Mouse (Mus musculus) neural tube, embryonic 13.5 days (tissue): ENCODE results near the gene Hist1h3f. TPM values are rescaled to one million over a fixed set of nuclear protein-coding genes. Genes with fewer than 3 reads are reported as not detected.
"Not testable (repeated sequence)": the region's sequence is repeated elsewhere in the genome, so short reads cannot be mapped to it uniquely, and the experiment has no call there.

Experiments used
- ATAC-seq: fragments of 200-750 bp; cut with Nextera tagmentation; 2 replicates; pipeline ENCODE4 v1.8.0; 2017; ENCODE audit warnings: low read depth, mild to moderate bottlenecking, moderate TSS enrichment, moderate library complexity
- H3K27ac ChIP-seq: fragments of 300-500 bp; sonication (generic); replicated peaks from 2 replicates; pipeline ENCODE4 v1.5.1; 2015; ENCODE audit warnings: moderate library complexity, mild to moderate bottlenecking, inconsistent platforms
- H3K27me3 ChIP-seq: fragments of 300-500 bp; sonication (generic); 2 replicates; pipeline ENCODE4 v1.6.1; 2015; ENCODE audit warnings: mild to moderate bottlenecking, inconsistent platforms
- H3K36me3 ChIP-seq: fragments of 300-500 bp; sonication (generic); 2 replicates; pipeline ENCODE4 v1.6.1; 2015; ENCODE audit warnings: mild to moderate bottlenecking, inconsistent platforms
- H3K4me1 ChIP-seq: fragments of 300-500 bp; sonication (generic); replicated peaks from 2 replicates; pipeline ENCODE4 v1.6.1; 2015; ENCODE audit warnings: inconsistent platforms
- H3K4me2 ChIP-seq: fragments of 300-500 bp; sonication (generic); 2 replicates; pipeline ENCODE4 v1.6.1; 2015; ENCODE audit warnings: inconsistent platforms, mild to moderate bottlenecking, moderate library complexity
- H3K4me3 ChIP-seq: fragments of 300-500 bp; sonication (generic); 2 replicates; pipeline ENCODE4 v1.5.1; 2015; ENCODE audit warnings: mild to moderate bottlenecking, inconsistent platforms
- H3K9ac ChIP-seq: fragments of 300-500 bp; sonication (generic); 2 replicates; pipeline ENCODE4 v1.6.1; 2015; ENCODE audit warnings: moderate library complexity, mild to moderate bottlenecking, inconsistent platforms
- H3K9me3 ChIP-seq: fragments of 300-500 bp; sonication (generic); 2 replicates; pipeline ENCODE4 v1.6.1; 2016; ENCODE audit warnings: inconsistent platforms
- WGBS: fragments of 180-500 bp; shearing (Covaris S2); methylation state at CpG from one replicate; pipeline ENCODE4 v1.1.7; 2015; 5-methylcytosine and 5-hydroxymethylcytosine counted together
- polyA plus RNA-seq: library from polyadenylated mRNA; unstranded; fragments of >200 nt; fragmentation: Nextera tagmentation; extraction: Ambion mirVana; gene quantifications from 2 replicates; pipeline ENCODE4 v1.2.1, GENCODE M21; 2015

Hist1h3f gene
- polyA plus RNA-seq, 1 experiment from 2014 or later: not detected

GRCm38 (mm10) chr13:23561531-23561882 is 17.7 kb downstream of the Hist1h3f start:
- H3K4me2 ChIP-seq: peak overlapping the region; percentile 75
- not testable (repeated sequence) for H3K36me3 ChIP-seq, H3K27me3 ChIP-seq, H3K9me3 ChIP-seq, ATAC-seq, H3K4me1 ChIP-seq
- peak overlapping the region; percentile 74 for H3K9ac ChIP-seq
- H3K27ac ChIP-seq: peak overlapping the region; percentile 98
- 0% methylated on average over 2 of the region's 5 CpGs for WGBS
- H3K4me3 ChIP-seq: peak overlapping the region; percentile 45

DNA sequence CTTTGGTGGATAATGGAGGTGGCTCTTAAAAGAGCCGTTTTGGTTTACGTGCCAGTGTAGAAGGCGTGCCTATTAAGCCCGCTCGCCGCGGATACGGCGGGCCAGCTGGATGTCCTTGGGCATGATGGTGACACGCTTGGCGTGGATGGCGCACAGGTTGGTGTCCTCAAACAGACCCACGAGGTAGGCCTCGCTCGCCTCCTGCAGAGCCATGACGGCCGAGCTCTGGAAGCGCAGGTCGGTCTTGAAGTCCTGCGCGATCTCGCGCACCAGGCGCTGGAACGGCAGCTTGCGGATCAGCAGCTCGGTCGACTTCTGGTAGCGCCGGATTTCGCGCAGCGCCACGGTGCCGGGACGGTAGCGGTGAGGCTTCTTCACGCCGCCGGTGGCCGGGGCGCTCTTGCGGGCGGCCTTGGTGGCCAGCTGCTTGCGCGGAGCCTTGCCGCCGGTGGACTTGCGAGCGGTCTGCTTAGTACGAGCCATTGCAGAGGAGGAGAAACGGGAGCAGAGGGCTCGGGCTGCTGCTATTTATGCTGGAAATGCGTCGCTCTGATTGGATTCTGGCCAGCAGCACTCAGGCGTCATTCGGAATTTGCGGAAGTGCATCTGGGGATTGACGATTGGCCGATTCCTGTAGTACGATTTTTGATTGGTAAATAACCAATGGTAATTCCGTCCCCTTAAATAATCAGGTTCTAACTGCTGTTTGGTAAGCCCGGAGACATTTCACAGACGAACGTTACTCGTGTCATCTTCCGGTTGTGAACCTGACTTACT is 18.2 kb downstream of the Hist1h3f start, which contains the start of gene Hist1h3e:
Hist1h3e (minus strand) TSS at position 487 of the 777 bp plus-strand sequence.
- peak within 1 kb of the TSS; percentile 75 for H3K9ac ChIP-seq
- H3K36me3 ChIP-seq, H3K9me3 ChIP-seq, H3K4me1 ChIP-seq, H3K27me3 ChIP-seq: not testable (repeated sequence)
- peak within 1 kb of the TSS; percentile 45 for H3K4me3 ChIP-seq
- under 1% methylated on average over 47 of the region's 67 CpGs for WGBS
- ATAC-seq: peak; percentile 96
- H3K4me2 ChIP-seq: peak within 1 kb of the TSS; percentile 75
- peak within 1 kb of the TSS; percentile 98 for H3K27ac ChIP-seq

GRCm38 (mm10) chr13:23562699-23563462 is 19.0 kb downstream of the Hist1h3f start:
- peak overlapping the region; percentile 75 for H3K9ac ChIP-seq
- H3K36me3 ChIP-seq: no peaks in the 10 kb centered on the region
- H3K27ac ChIP-seq: peak overlapping the region; percentile 98
- no peaks in the 10 kb centered on the region for H3K9me3 ChIP-seq
- ATAC-seq: peak; percentile 57
- H3K4me3 ChIP-seq: peak overlapping the region; percentile 45
- peaks cover 3% of the 10 kb centered on the region; the same call in 1 of the 2 replicates for H3K4me1 ChIP-seq
- no peaks in the 10 kb centered on the region for H3K27me3 ChIP-seq
- peak overlapping the region; percentile 75 for H3K4me2 ChIP-seq
- 3% methylated on average over 18 of the region's 18 CpGs for WGBS

DNA sequence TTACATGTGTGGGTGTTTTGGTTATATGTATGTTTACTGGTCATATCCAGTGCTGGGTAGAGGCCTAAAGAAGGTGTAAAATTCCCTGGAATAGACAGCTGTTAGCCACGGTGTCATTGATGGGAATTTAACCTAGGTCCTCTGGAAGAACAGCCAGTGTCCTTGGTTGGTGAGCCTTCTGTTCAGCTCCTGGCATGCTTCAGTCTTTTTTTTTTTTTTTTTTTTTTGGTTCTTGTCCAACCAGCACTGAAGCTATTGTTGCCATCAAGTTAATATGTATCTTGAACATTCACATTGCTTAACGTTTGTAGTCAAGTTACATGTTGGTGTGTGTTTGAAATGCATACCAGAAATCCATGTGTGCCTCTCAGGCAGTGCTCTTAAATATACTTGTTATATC is 20.6 kb downstream of the Hist1h3f start:
- H3K9me3 ChIP-seq: no peaks in the 10 kb centered on the region
- no peaks in the 10 kb centered on the region for H3K36me3 ChIP-seq
- H3K27me3 ChIP-seq: no peaks in the 10 kb centered on the region
- H3K4me1 ChIP-seq: peaks cover 3% of the 10 kb centered on the region; the same call in 1 of the 2 replicates
- no peak overlapping the region for H3K4me3 ChIP-seq
- H3K9ac ChIP-seq: no peak overlapping the region
- peak overlapping the region; percentile 98 for H3K27ac ChIP-seq
- WGBS: 82% methylated on average over 2 of the region's 2 CpGs
- ATAC-seq: no peak
- no peak overlapping the region for H3K4me2 ChIP-seq

DNA sequence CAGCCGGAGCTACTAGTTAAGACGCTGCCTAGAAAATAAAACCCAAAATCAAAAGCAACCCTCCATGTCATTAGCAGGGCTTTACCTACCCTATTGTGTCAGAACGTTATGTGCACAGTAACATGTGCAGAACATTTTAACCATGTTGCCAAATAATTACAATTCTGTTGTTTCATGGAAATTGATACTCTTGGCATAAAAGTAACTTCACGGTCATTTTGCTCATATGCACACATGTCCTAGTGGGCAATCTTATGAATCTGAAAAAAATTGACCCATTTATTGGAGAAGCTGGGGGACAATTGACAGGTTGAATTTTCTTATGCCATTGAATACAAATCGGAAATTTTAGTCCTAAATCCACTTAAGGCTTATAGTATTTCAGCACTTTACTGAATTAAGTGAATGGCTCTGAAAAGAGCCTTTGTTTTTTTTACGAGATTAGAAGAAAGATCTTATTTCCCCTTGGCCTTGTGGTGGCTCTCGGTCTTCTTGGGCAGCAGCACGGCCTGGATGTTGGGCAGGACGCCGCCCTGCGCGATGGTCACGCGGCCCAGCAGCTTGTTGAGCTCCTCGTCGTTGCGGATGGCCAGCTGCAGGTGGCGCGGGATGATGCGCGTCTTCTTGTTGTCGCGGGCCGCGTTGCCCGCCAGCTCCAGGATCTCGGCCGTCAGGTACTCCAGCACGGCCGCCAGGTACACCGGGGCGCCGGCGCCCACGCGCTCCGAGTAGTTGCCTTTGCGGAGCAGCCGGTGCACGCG is 26.6 kb downstream of the Hist1h3f start:
- ATAC-seq: peak; percentile 30

DNA sequence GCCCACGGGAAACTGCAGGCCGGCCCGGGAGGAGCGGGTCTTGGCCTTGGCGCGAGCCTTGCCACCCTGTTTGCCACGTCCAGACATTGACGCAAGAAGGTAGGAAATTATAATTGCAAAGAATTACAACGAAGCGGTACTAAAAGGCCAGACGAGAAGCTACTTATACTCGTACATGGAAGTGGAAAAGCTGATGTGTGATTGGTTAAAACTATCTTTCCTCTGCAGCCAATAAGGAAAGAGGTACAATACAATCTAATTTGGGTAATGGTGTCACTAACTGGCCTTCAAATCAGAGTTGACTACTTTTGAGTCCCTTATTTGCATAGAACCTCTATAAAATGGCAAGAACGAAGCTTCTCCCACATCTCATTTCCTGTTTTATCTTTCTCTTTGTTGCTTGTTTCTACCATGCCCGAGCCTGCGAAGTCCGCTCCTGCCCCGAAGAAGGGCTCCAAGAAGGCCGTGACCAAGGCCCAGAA is 27.2 kb downstream of the Hist1h3f start, which contains the start of the genes Hist1h2ae and Hist1h2bg:
Hist1h2ae (minus strand) TSS at position 199 of the 482 bp plus-strand sequence.
Hist1h2bg (plus strand) TSS at position 375 of the 482 bp plus-strand sequence.
- H3K36me3 ChIP-seq: no peaks in the 10 kb centered on the region
- ATAC-seq: peak; percentile 91
- WGBS: 0% methylated on average over 18 of the region's 18 CpGs

More for the DNA sequence above, 26.6 kb downstream of the Hist1h3f start:
- peak overlapping the region; percentile 67 for H3K9ac ChIP-seq
- peak overlapping the region; percentile 96 for H3K27ac ChIP-seq
- peaks cover 27% of the 10 kb centered on the region for H3K4me1 ChIP-seq
- not testable (repeated sequence) for H3K27me3 ChIP-seq, H3K36me3 ChIP-seq, H3K9me3 ChIP-seq
- peak overlapping the region; percentile 81 for H3K4me2 ChIP-seq
- peak overlapping the region; percentile 45 for H3K4me3 ChIP-seq
- 1% methylated on average over 27 of the region's 41 CpGs for WGBS

DNA sequence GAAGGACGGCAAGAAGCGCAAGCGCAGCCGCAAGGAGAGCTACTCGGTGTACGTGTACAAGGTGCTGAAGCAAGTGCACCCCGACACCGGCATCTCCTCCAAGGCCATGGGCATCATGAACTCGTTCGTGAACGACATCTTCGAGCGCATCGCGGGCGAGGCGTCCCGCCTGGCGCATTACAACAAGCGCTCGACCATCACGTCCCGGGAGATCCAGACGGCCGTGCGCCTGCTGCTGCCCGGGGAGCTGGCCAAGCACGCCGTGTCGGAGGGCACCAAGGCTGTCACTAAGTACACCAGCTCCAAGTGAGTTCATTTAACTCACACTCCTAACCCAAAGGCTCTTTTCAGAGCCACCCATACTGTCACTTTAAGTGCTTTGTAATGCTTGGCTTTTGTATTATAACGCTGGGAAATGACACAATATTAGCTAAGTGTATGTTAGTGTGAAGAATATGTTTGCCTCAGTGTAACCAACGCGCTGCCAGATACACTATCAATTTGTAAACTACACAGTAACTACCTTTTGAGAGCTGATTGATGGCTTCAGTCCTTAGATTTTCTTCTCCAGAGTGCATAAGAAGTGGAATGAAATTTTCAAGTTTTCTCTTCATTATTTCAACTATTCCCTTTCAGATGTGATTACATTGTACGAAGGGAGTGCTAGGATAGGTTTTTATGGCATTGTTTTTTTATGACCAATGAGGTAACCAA is 27.8 kb downstream of the Hist1h3f start:
- Histone ChIP-seq H3K9ac (peak overlapping the region; percentile 80), H3K4me3 (peak overlapping the region; percentile 45)
- not testable (repeated sequence) for ATAC-seq

More for the DNA sequence above, 27.2 kb downstream of the Hist1h3f start, which contains the start of the genes Hist1h2ae and Hist1h2bg:
- Histone ChIP-seq H3K4me1 (peaks cover 28% of the 10 kb centered on the region), H3K4me3 (peak within 1 kb of the TSS; percentile 45), H3K27ac (peak within 1 kb of the TSS; percentile 96), H3K9me3 (no peaks in the 10 kb centered on the region), H3K27me3 (no peaks in the 10 kb centered on the region), H3K9ac (peak within 1 kb of the TSS; percentile 80), H3K4me2 (peak within 1 kb of the TSS; percentile 81)

DNA sequence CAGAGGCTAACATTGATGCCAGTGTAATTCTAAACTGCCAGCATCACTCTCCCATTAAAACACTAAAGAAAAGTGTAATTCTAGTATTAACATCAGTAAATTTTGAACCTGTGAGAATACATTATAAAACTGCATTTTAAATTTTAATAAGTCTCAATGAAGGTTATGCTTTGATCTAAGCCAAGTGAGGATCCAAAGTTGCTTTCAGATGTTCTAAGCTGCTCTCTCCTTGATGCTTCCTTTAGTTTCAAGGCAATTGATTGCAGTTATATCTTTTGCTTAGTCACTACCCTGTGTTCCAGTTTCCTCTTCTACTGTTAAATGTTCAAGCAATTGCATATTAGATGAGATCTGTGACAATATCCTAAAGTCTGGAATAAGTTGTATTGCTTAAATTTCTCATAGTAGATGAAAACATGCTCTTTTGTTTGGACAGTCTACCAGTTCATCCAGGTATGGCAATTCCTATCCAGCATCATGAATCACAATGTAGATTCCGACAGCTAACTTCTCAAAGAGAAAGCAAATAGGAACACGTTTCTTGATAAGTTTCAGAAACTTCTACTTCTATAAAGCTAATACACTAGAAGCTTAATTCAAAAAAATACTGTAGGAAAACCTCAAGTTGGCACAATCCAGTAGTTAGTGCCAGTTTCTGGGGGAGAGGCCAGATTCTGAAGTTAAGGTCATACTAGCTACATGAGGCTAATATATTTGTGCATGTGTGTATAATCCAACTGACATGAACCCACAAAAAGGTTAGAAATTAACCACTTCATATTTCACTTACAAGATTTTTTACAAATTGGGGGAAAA is 28.6 kb downstream of the Hist1h3f start:
- Histone ChIP-seq H3K9me3 (no peaks in the 10 kb centered on the region), H3K36me3 (no peaks in the 10 kb centered on the region), H3K4me2 (peak overlapping the region; percentile 81), H3K27ac (peak overlapping the region; percentile 96), H3K27me3 (no peaks in the 10 kb centered on the region), H3K4me3 (peak overlapping the region; percentile 45), H3K4me1 (peaks cover 42% of the 10 kb centered on the region), H3K9ac (peak overlapping the region; percentile 80)
- 35% methylated on average over 2 of the region's 2 CpGs for WGBS
- no peak for ATAC-seq

More for the DNA sequence above, 27.8 kb downstream of the Hist1h3f start:
- peak overlapping the region; percentile 81 for H3K4me2 ChIP-seq
- H3K36me3 ChIP-seq, H3K9me3 ChIP-seq, H3K27me3 ChIP-seq: not testable (repeated sequence)
- H3K4me1 ChIP-seq: peaks cover 34% of the 10 kb centered on the region
- peak overlapping the region; percentile 96 for H3K27ac ChIP-seq
- under 1% methylated on average over 14 of the region's 34 CpGs for WGBS

DNA sequence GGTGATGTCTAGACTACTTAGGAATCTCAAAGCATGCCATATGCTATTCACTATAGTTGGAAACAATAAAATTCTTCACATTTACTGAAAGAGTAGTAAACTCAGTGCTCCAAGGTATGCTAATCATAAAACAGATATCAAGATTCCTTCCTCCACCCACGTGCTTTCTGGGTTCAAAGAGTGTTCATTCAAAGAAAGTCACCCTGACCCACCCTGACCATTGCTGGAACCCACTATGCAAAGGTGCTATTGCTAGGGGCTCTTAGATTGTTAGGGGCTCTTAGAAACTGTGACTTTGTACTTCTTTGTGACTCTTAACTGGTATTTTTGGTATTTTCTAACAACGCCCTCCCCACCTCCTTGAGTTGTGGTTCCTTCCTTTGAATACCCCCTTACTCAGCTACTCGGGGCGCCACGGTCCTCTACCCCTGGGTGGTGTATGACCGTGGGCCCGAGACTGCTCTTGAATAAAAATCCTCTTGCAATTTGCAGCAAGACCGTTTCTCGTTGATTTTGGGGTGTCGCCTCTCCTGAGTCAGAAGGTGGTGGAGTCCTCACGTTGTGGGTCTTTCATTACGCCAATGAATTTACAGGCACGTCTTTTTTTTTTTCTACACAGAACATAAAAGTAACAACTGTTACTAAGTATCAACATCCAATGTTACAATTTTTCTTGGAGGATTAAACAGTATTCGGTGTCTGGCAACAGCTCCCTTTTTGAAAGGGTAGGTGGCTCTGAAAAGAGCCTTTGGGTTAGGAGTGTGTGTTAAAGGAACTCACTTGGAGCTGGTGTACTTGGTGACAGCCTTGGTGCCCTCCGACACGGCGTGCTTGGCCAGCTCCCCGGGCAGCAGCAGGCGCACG is 29.4 kb downstream of the Hist1h3f start:
- H3K9me3 ChIP-seq, H3K36me3 ChIP-seq, ATAC-seq, H3K27me3 ChIP-seq: not testable (repeated sequence)
- Histone ChIP-seq H3K4me1 (peaks cover 42% of the 10 kb centered on the region), H3K4me3 (peak overlapping the region; percentile 45), H3K27ac (peak overlapping the region; percentile 96), H3K4me2 (peak overlapping the region; percentile 81), H3K9ac (peak overlapping the region; percentile 80)
- WGBS: 11% methylated on average over 20 of the region's 20 CpGs
